Comparison of ENCODE assay signal across 29 mouse cellular contexts in the genomic region with DNA sequence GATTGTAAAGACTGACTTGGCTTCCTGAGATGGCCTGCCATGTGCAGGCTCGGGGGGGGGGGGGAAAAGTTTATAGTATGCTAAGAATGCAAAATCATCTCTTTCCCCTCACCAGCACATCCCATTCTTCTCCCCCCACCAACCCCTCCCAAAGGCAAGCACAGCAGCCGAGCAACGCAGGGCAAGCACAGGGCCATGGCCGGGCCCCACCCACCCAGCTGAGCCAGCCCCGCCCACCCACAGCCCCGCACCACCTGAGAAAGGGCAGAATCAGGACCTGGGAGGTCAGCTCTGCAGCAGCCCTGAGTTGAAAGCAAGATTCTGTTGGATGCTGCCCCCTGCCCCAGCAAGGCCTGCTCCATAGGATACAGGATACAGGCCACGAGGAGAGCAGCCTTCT.
DNase-seq lines count a peak whose midpoint lies in the region; ATAC-seq and TF ChIP-seq lines count a peak whose summit lies in the region.
"Had no signal": no experiment of that assay in that cellular context is flagged by ENCODE, and none has a peak within 500 bp of the region (broad histone marks: within the 10 kb centered on the region; RNA-seq: fewer than 3 reads in every experiment).

No protein-coding gene starts in this region.

- H3K27me3 ChIP-seq in heart, embryonic 12.5 days (replicated peaks), result no peaks in the 10 kb centered on the region
- H3K27me3 ChIP-seq in G1E (ENCODE audit: insufficient read depth, low read length), result no peaks in the 10 kb centered on the region
- H3K27me3 ChIP-seq in liver, embryonic 13.5 days, result no peaks in the 10 kb centered on the region
- H3K27me3 ChIP-seq: embryonic facial prominence, embryonic 12.5 days; forebrain, embryonic 15.5 days; hindbrain, embryonic 12.5 days; intestine, embryonic 15.5 days; limb, embryonic 12.5 days; lung, embryonic 15.5 days; midbrain, embryonic 15.5 days had no signal

- DNase-seq in heart, adult 11 months, result no peak
- DNase-seq in G1E (ENCODE audit: low spot score) (no peak), ZHBTc4 (ENCODE audit: low read depth, low spot score) (peak; percentile 30), adipocyte (ENCODE audit: low spot score) (no peak)
- DNase-seq in liver, embryonic 13.5 days, result no peak
- DNase-seq in ovary, adult 18-20 months (ENCODE audit: low spot score), result no peak
- DNase-seq: cerebellum, adult 11 months; cerebellum, adult 9-10 months; cerebellum, postnatal 36 days; heart, postnatal 10 days; kidney, adult 8-10 months; kidney, postnatal 14 days; layer of hippocampus, adult 9-11 months; lung, postnatal 4 days; right cerebral cortex, adult 18-20 months; thymus, adult 18-20 months; thymus, postnatal 25 days had no signal

- no peak overlapping the region for H3K9ac ChIP-seq in heart, embryonic 12.5 days
- H3K9ac ChIP-seq in liver, embryonic 13.5 days, result no peak overlapping the region
- H3K9ac ChIP-seq: embryonic facial prominence, embryonic 12.5 days; forebrain, embryonic 15.5 days; hindbrain, embryonic 12.5 days; intestine, embryonic 15.5 days; limb, embryonic 12.5 days; liver, embryonic 14.5 days; lung, embryonic 15.5 days; midbrain, embryonic 15.5 days had no signal

- H3K9me3 ChIP-seq in heart, embryonic 12.5 days (replicated peaks), result no peaks in the 10 kb centered on the region
- no peaks in the 10 kb centered on the region for H3K9me3 ChIP-seq in G1E (replicated peaks)
- H3K9me3 ChIP-seq in liver, embryonic 13.5 days (replicated peaks), result no peaks in the 10 kb centered on the region
- H3K9me3 ChIP-seq: embryonic facial prominence, embryonic 12.5 days; forebrain, embryonic 15.5 days; hindbrain, embryonic 12.5 days; intestine, embryonic 15.5 days; limb, embryonic 12.5 days; lung, embryonic 15.5 days; midbrain, embryonic 15.5 days had no signal

- 49% methylated on average over 7 of the region's 7 CpGs for WGBS in heart, embryonic 12.5 days
- WGBS in liver, embryonic 13.5 days (ENCODE audit: insufficient replicate concordance), result 18% methylated on average over 6 of the region's 7 CpGs

- no peak for TF ChIP-seq CTCF in G1E (IDR thresholded peaks at IDR 0.05; ENCODE audit: low read depth, low read length)

- H3K4me3 ChIP-seq in heart, embryonic 12.5 days, result peak overlapping the region; percentile 18; the same call in 1 of the 2 replicates
- peak overlapping the region; percentile 49; the same call in 1 of the 2 replicates for H3K4me3 ChIP-seq in G1E (ENCODE audit: low read depth, low read length)
- no peak overlapping the region for H3K4me3 ChIP-seq in liver, embryonic 13.5 days (replicated peaks)
- H3K4me3 ChIP-seq: embryonic facial prominence, embryonic 12.5 days; forebrain, embryonic 15.5 days; hindbrain, embryonic 12.5 days; intestine, embryonic 15.5 days; limb, embryonic 12.5 days; lung, embryonic 15.5 days; midbrain, embryonic 15.5 days had no signal

- H3K4me2 ChIP-seq in heart, embryonic 12.5 days, result peak overlapping the region; percentile 51
- H3K4me2 ChIP-seq in liver, embryonic 13.5 days, result no peak overlapping the region
- H3K4me2 ChIP-seq: embryonic facial prominence, embryonic 12.5 days; forebrain, embryonic 15.5 days; hindbrain, embryonic 12.5 days; intestine, embryonic 15.5 days; limb, embryonic 12.5 days; lung, embryonic 15.5 days; midbrain, embryonic 15.5 days had no signal

- H3K36me3 ChIP-seq in heart, embryonic 12.5 days, result peaks cover 50% of the 10 kb centered on the region
- H3K36me3 ChIP-seq in G1E (replicated peaks), result peaks cover 87% of the 10 kb centered on the region
- H3K36me3 ChIP-seq in liver, embryonic 13.5 days, result peaks cover 28% of the 10 kb centered on the region
- H3K36me3 ChIP-seq: forebrain, embryonic 15.5 days; midbrain, embryonic 15.5 days had no signal

- ATAC-seq in heart, embryonic 12.5 days (ENCODE audit: insufficient number of reproducible peaks, low FRiP score), result peak; percentile 79
- no peak for ATAC-seq in G1E (ENCODE audit: extremely low read depth, insufficient number of reproducible peaks, low FRiP score, poor library complexity, severe bottlenecking)
- ATAC-seq in liver, embryonic 13.5 days (ENCODE audit: low read depth), result 0 out of 2 replicates have a peak, but pooled peaks have one; percentile 18
- ATAC-seq: CD4-positive, CD25-positive, alpha-beta regulatory T cell, adult 4 months; forebrain, embryonic 15.5 days; hindbrain, postnatal 0 days; intestine, embryonic 15.5 days; midbrain, embryonic 15.5 days had no signal

- H3K27ac ChIP-seq in heart, embryonic 12.5 days (ENCODE audit: poor library complexity, severe bottlenecking), result peak overlapping the region; percentile 22; the same call in 1 of the 2 replicates
- peak overlapping the region; percentile 53; the same call in 1 of the 2 replicates for H3K27ac ChIP-seq in liver, embryonic 13.5 days
- H3K27ac ChIP-seq: embryonic facial prominence, embryonic 12.5 days; forebrain, embryonic 15.5 days; hindbrain, embryonic 12.5 days; hindbrain, postnatal 0 days; intestine, embryonic 15.5 days; limb, embryonic 12.5 days; liver, embryonic 14.5 days; lung, embryonic 15.5 days; midbrain, embryonic 15.5 days; stomach, postnatal 0 days had no signal

- H3K4me1 ChIP-seq in heart, embryonic 12.5 days (replicated peaks), result peaks cover 48% of the 10 kb centered on the region
- peaks cover 99% of the 10 kb centered on the region for H3K4me1 ChIP-seq in G1E (ENCODE audit: insufficient read depth, low read depth, low read length)
- peaks cover 94% of the 10 kb centered on the region for H3K4me1 ChIP-seq in liver, embryonic 13.5 days (replicated peaks)
